Mouse (Mus musculus): ENCODE measurements at regions not wholly inside any gene's neighbourhood (a gene's known extent, or its start where the extent isn't known, plus 50 kb on each side); places are given as distances from the start of the nearest gene placed in this dataset.
A peak's percentile ranks its signal among the peaks of the same experiment; 100 is the strongest.

GRCm38 (mm10) chr12:26810565-26811177 lies 341.7 kb downstream of the Cmpk2 start:
- Histone ChIP-seq H3K9ac (ENCODE audit: low read depth, low read length) (no peak overlapping the region), H3K4me1 (replicated peaks; ENCODE audit: control insufficient read depth, insufficient read depth, low read length) (no peaks in the 10 kb centered on the region), H3K9me3 (ENCODE audit: control insufficient read depth, low read length) (no peaks in the 10 kb centered on the region), H3K4me2 (replicated peaks; ENCODE audit: low read depth, low read length) (no peak overlapping the region), H3K27me3 (ENCODE audit: control insufficient read depth, insufficient read depth, low read length) (no peaks in the 10 kb centered on the region), H3K36me3 (ENCODE audit: control insufficient read depth, insufficient read depth, low read length) (no peaks in the 10 kb centered on the region), H3K27ac (ENCODE audit: low read depth, low read length) (no peak overlapping the region), H3K4me3 (ENCODE audit: low read depth, low read length) (no peak overlapping the region)
- WGBS: 88% methylated on average over 5 of the region's 5 CpGs
- DNase-seq (ENCODE audit: low spot score) (no peak), ATAC-seq (ENCODE audit: low FRiP score) (no peak)

GRCm38 (mm10) chr12:26809670-26810069 lies 340.7 kb downstream of the Cmpk2 start:
- Histone ChIP-seq H3K4me3 (ENCODE audit: low read depth, low read length) (no peak overlapping the region), H3K9ac (ENCODE audit: low read depth, low read length) (no peak overlapping the region), H3K4me1 (replicated peaks; ENCODE audit: control insufficient read depth, insufficient read depth, low read length) (no peaks in the 10 kb centered on the region), H3K9me3 (ENCODE audit: control insufficient read depth, low read length) (no peaks in the 10 kb centered on the region), H3K27me3 (ENCODE audit: control insufficient read depth, insufficient read depth, low read length) (no peaks in the 10 kb centered on the region), H3K36me3 (ENCODE audit: control insufficient read depth, insufficient read depth, low read length) (no peaks in the 10 kb centered on the region), H3K4me2 (replicated peaks; ENCODE audit: low read depth, low read length) (no peak overlapping the region), H3K27ac (ENCODE audit: low read depth, low read length) (no peak overlapping the region)
- WGBS: 12% methylated on average over 4 of the region's 4 CpGs
- DNase-seq (ENCODE audit: low spot score): no peak
- no peak for ATAC-seq (ENCODE audit: low FRiP score)

- no peak overlapping the region for H3K4me3 ChIP-seq (ENCODE audit: low read depth, low read length)
- H3K4me2 ChIP-seq (replicated peaks; ENCODE audit: low read depth, low read length): no peak overlapping the region
- no peak overlapping the region for H3K27ac ChIP-seq (ENCODE audit: low read depth, low read length)
- ATAC-seq (ENCODE audit: low FRiP score): peak; percentile 90
- WGBS: 53% methylated on average over 5 of the region's 5 CpGs
- DNase-seq (ENCODE audit: low spot score): peak; percentile 58
- no peaks in the 10 kb centered on the region for H3K36me3 ChIP-seq (ENCODE audit: control insufficient read depth, insufficient read depth, low read length)
- no peaks in the 10 kb centered on the region for H3K27me3 ChIP-seq (ENCODE audit: control insufficient read depth, insufficient read depth, low read length)
- H3K9ac ChIP-seq (ENCODE audit: low read depth, low read length): no peak overlapping the region
- H3K9me3 ChIP-seq (ENCODE audit: control insufficient read depth, low read length): no peaks in the 10 kb centered on the region
- no peaks in the 10 kb centered on the region for H3K4me1 ChIP-seq (replicated peaks; ENCODE audit: control insufficient read depth, insufficient read depth, low read length)
Observed at GRCm38 (mm10) chr12:26802542-26802941, 333.5 kb downstream of the Cmpk2 start.

- Histone ChIP-seq H3K27ac (ENCODE audit: low read depth, low read length) (no peak overlapping the region), H3K4me3 (ENCODE audit: low read depth, low read length) (no peak overlapping the region), H3K27me3 (ENCODE audit: control insufficient read depth, insufficient read depth, low read length) (no peaks in the 10 kb centered on the region), H3K36me3 (ENCODE audit: control insufficient read depth, insufficient read depth, low read length) (no peaks in the 10 kb centered on the region), H3K4me2 (replicated peaks; ENCODE audit: low read depth, low read length) (no peak overlapping the region), H3K9ac (ENCODE audit: low read depth, low read length) (no peak overlapping the region), H3K4me1 (replicated peaks; ENCODE audit: control insufficient read depth, insufficient read depth, low read length) (no peaks in the 10 kb centered on the region; the same call in 1 of the 2 replicates), H3K9me3 (ENCODE audit: control insufficient read depth, low read length) (no peaks in the 10 kb centered on the region)
- 85% methylated on average over 6 of the region's 6 CpGs for WGBS
- ATAC-seq (ENCODE audit: low FRiP score): no peak
- no peak for DNase-seq (ENCODE audit: low spot score)
Observed at GRCm38 (mm10) chr12:26799310-26799709, 330.3 kb downstream of the Cmpk2 start.

- WGBS: 33% methylated on average over 2 of the region's 2 CpGs
- H3K36me3 ChIP-seq (ENCODE audit: control insufficient read depth, insufficient read depth, low read length): no peaks in the 10 kb centered on the region
- no peak overlapping the region for H3K4me2 ChIP-seq (replicated peaks; ENCODE audit: low read depth, low read length)
- H3K9ac ChIP-seq (ENCODE audit: low read depth, low read length): no peak overlapping the region
- DNase-seq (ENCODE audit: low spot score): peak; percentile 60
- H3K27me3 ChIP-seq (ENCODE audit: control insufficient read depth, insufficient read depth, low read length): no peaks in the 10 kb centered on the region
- no peaks in the 10 kb centered on the region; the same call in 1 of the 2 replicates for H3K4me1 ChIP-seq (replicated peaks; ENCODE audit: control insufficient read depth, insufficient read depth, low read length)
- no peak overlapping the region for H3K4me3 ChIP-seq (ENCODE audit: low read depth, low read length)
- peak overlapping the region; percentile 73 for H3K27ac ChIP-seq (ENCODE audit: low read depth, low read length)
- H3K9me3 ChIP-seq (ENCODE audit: control insufficient read depth, low read length): no peaks in the 10 kb centered on the region
- peak; percentile 72 for ATAC-seq (ENCODE audit: low FRiP score)
Observed at GRCm38 (mm10) chr12:26796367-26796766, 327.4 kb downstream of the Cmpk2 start.

GRCm38 (mm10) chr12:26789336-26789846 lies 320.4 kb downstream of the Cmpk2 start:
- Histone ChIP-seq H3K9me3 (ENCODE audit: control insufficient read depth, low read length) (no peaks in the 10 kb centered on the region), H3K27ac (ENCODE audit: low read depth, low read length) (no peak overlapping the region), H3K4me1 (replicated peaks; ENCODE audit: control insufficient read depth, insufficient read depth, low read length) (no peaks in the 10 kb centered on the region), H3K27me3 (ENCODE audit: control insufficient read depth, insufficient read depth, low read length) (no peaks in the 10 kb centered on the region), H3K36me3 (ENCODE audit: control insufficient read depth, insufficient read depth, low read length) (no peaks in the 10 kb centered on the region), H3K4me2 (replicated peaks; ENCODE audit: low read depth, low read length) (no peak overlapping the region), H3K9ac (ENCODE audit: low read depth, low read length) (no peak overlapping the region), H3K4me3 (ENCODE audit: low read depth, low read length) (no peak overlapping the region)
- DNase-seq (ENCODE audit: low spot score) (no peak), ATAC-seq (ENCODE audit: low FRiP score) (no peak)
- WGBS: 90% methylated on average over 10 of the region's 10 CpGs

DNA sequence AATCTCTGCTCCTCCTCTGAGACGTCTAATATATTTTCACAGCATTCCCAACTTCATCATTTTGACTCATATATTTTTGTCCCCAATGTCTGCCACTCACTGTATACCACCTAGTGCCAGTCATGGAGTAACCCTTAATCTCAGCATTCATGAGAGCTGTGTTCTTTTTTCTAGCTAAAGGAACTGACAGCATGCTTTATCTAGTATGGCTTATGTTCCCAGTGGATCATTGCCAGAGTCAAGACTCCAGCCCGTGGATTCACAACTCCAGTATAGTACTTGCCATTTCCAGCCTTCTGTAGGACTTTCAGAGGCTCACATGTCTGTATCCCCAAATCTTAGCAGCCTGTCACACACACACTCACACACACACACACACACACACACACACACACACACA lies 316.5 kb downstream of the Cmpk2 start:
- no peak overlapping the region for H3K4me3 ChIP-seq (ENCODE audit: low read depth, low read length)
- H3K4me2 ChIP-seq (replicated peaks; ENCODE audit: low read depth, low read length): no peak overlapping the region
- no peak overlapping the region for H3K27ac ChIP-seq (ENCODE audit: low read depth, low read length)
- H3K9me3 ChIP-seq (ENCODE audit: control insufficient read depth, low read length): no peaks in the 10 kb centered on the region
- H3K27me3 ChIP-seq (ENCODE audit: control insufficient read depth, insufficient read depth, low read length): no peaks in the 10 kb centered on the region
- DNase-seq (ENCODE audit: low spot score) (no peak), ATAC-seq (ENCODE audit: low FRiP score) (no peak)
- H3K4me1 ChIP-seq (replicated peaks; ENCODE audit: control insufficient read depth, insufficient read depth, low read length): no peaks in the 10 kb centered on the region
- no peak overlapping the region for H3K9ac ChIP-seq (ENCODE audit: low read depth, low read length)
- no peaks in the 10 kb centered on the region for H3K36me3 ChIP-seq (ENCODE audit: control insufficient read depth, insufficient read depth, low read length)
- 78% methylated on average over 2 of the region's 2 CpGs for WGBS

GRCm38 (mm10) chr12:26784426-26784825 lies 315.4 kb downstream of the Cmpk2 start:
- Histone ChIP-seq H3K4me3 (ENCODE audit: low read depth, low read length) (no peak overlapping the region), H3K9ac (ENCODE audit: low read depth, low read length) (no peak overlapping the region), H3K27ac (ENCODE audit: low read depth, low read length) (no peak overlapping the region), H3K27me3 (ENCODE audit: control insufficient read depth, insufficient read depth, low read length) (no peaks in the 10 kb centered on the region), H3K4me2 (replicated peaks; ENCODE audit: low read depth, low read length) (no peak overlapping the region), H3K9me3 (ENCODE audit: control insufficient read depth, low read length) (no peaks in the 10 kb centered on the region), H3K36me3 (ENCODE audit: control insufficient read depth, insufficient read depth, low read length) (no peaks in the 10 kb centered on the region), H3K4me1 (replicated peaks; ENCODE audit: control insufficient read depth, insufficient read depth, low read length) (no peaks in the 10 kb centered on the region)
- DNase-seq (ENCODE audit: low spot score): no peak
- 87% methylated on average over 3 of the region's 3 CpGs for WGBS
- no peak for ATAC-seq (ENCODE audit: low FRiP score)

DNA sequence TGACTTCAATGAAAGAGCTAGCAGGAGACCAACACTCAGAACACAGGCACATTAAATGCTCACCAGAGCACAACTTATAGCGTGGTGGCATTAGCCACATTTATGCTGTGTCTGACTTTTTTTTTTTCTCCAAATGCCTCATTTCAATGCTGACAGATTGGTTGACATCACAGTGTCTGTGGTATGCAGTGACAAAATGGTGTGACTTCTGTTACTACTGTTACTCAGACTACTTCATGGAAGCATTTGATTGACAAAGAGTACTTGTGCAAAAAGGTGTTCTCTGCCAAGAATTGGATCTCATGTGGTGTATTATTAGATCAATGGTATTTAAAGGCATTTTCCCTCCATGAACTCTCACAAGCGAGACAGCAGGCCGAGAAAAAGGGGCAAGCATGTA lies 314.8 kb downstream of the Cmpk2 start:
- H3K36me3 ChIP-seq (ENCODE audit: control insufficient read depth, insufficient read depth, low read length): no peaks in the 10 kb centered on the region

More for the DNA sequence above, 314.8 kb downstream of the Cmpk2 start:
- H3K9me3 ChIP-seq (ENCODE audit: control insufficient read depth, low read length): no peaks in the 10 kb centered on the region
- H3K27ac ChIP-seq (ENCODE audit: low read depth, low read length): no peak overlapping the region
- no peaks in the 10 kb centered on the region for H3K27me3 ChIP-seq (ENCODE audit: control insufficient read depth, insufficient read depth, low read length)
- no peaks in the 10 kb centered on the region for H3K4me1 ChIP-seq (replicated peaks; ENCODE audit: control insufficient read depth, insufficient read depth, low read length)
- no peak overlapping the region for H3K4me3 ChIP-seq (ENCODE audit: low read depth, low read length)
- WGBS: 88% methylated on average over 3 of the region's 3 CpGs
- DNase-seq (ENCODE audit: low spot score): no peak
- H3K4me2 ChIP-seq (replicated peaks; ENCODE audit: low read depth, low read length): no peak overlapping the region
- no peak overlapping the region for H3K9ac ChIP-seq (ENCODE audit: low read depth, low read length)
- no peak for ATAC-seq (ENCODE audit: low FRiP score)

All from hindbrain, embryonic 11.5 days (tissue).